Mouse (Mus musculus): ENCODE data around the gene Hivep1. TPM values are rescaled to one million over a fixed set of nuclear protein-coding genes. Genes with fewer than 3 reads are reported as not detected.
A peak's percentile ranks its signal among the peaks of the same experiment; 100 is the strongest.

Hivep1 gene
- total and polyA plus RNA-seq, 2 experiments from 2014 or later = 16.6 to 26.7 TPM

- 0 out of 2 replicates have a peak, but pooled peaks cover 9% of the 10 kb centered on the region for H3K4me1 ChIP-seq (ENCODE audit: insufficient read depth)
- no peaks in the 10 kb centered on the region for H3K9me3 ChIP-seq (ENCODE audit: low read length)
- peak overlapping the region; percentile 90 for H3K4me3 ChIP-seq (ENCODE audit: low read depth, low read length)
- H3K4me2 ChIP-seq (ENCODE audit: low read depth) = peak overlapping the region; percentile 82
- DNase-seq (no peak), ATAC-seq (no peak)
- TF ChIP-seq CTCF (IDR thresholded peaks at IDR 0.05; ENCODE audit: low read depth) = no peak
- 0 out of 2 replicates have a peak, but pooled peaks cover 8% of the 10 kb centered on the region for H3K36me3 ChIP-seq (ENCODE audit: insufficient read depth)
- peak overlapping the region; percentile 89 for H3K9ac ChIP-seq
- 40% methylated on average over 2 of the region's 2 CpGs for WGBS
- H3K27ac ChIP-seq (ENCODE audit: low read depth, low read length) = peak overlapping the region; percentile 93; the same call in 1 of the 2 replicates
- H3K27me3 ChIP-seq (ENCODE audit: insufficient read depth, low read length) = no peaks in the 10 kb centered on the region
Observed at GRCm38 (mm10) chr13:42053656-42054055, 1.8 kb downstream of the Hivep1 start.

- Histone ChIP-seq H3K36me3 (ENCODE audit: insufficient read depth) (peaks cover 10% of the 10 kb centered on the region; the same call in 1 of the 2 replicates), H3K9ac (no peak overlapping the region), H3K27ac (ENCODE audit: low read depth, low read length) (no peak overlapping the region), H3K4me2 (ENCODE audit: low read depth) (no peak overlapping the region), H3K4me1 (ENCODE audit: insufficient read depth) (0 out of 2 replicates have a peak, but pooled peaks cover 9% of the 10 kb centered on the region), H3K27me3 (ENCODE audit: insufficient read depth, low read length) (no peaks in the 10 kb centered on the region), H3K9me3 (ENCODE audit: low read length) (no peaks in the 10 kb centered on the region), H3K4me3 (ENCODE audit: low read depth, low read length) (no peak overlapping the region)
- ATAC-seq (no peak), DNase-seq (no peak)
- no peak for TF ChIP-seq CTCF (IDR thresholded peaks at IDR 0.05; ENCODE audit: low read depth)
- WGBS = 52% methylated on average over 3 of the region's 3 CpGs
Observed at GRCm38 (mm10) chr13:42054138-42054537, 2.3 kb downstream of the Hivep1 start.

DNA sequence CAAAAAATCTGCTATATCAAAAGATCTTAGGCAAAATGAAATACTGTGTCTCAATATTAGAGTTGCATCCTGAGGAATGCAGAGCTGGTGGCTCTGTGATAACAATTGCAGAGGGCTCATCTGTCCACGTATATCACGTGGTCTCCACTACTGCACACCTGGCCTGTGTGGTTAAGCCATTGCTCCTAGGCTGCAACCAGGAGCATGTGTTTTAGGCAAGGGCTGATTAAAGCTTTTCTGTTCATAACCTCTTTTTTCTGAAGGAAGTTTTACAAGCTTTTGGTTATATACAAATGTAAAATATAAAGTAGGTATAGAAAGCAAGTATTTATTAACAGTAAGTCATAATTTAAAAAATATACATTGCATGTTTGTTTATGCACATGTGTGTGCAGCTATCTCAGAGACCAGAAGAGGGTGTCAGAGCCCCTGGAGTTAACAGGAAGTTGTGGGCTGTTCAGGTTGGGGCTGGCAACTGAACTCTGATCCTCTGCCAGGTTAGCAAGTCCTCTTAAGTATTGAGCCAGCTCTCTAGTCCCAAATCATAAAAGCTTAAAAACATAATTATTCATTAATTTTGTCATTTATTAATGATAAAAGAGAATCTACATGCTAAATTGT is 5.0 kb downstream of the Hivep1 start:
- Histone ChIP-seq H3K27me3 (ENCODE audit: insufficient read depth, low read length) (no peaks in the 10 kb centered on the region), H3K27ac (ENCODE audit: low read depth, low read length) (no peak overlapping the region), H3K36me3 (ENCODE audit: insufficient read depth) (peaks cover 15% of the 10 kb centered on the region; the same call in 1 of the 2 replicates), H3K4me3 (ENCODE audit: low read depth, low read length) (no peak overlapping the region), H3K4me1 (ENCODE audit: insufficient read depth) (0 out of 2 replicates have a peak, but pooled peaks cover 5% of the 10 kb centered on the region), H3K9me3 (ENCODE audit: low read length) (no peaks in the 10 kb centered on the region), H3K4me2 (ENCODE audit: low read depth) (no peak overlapping the region), H3K9ac (no peak overlapping the region)
- ATAC-seq (no peak), DNase-seq (no peak)
- TF ChIP-seq CTCF (IDR thresholded peaks at IDR 0.05; ENCODE audit: low read depth) = no peak
- WGBS = 95% methylated on average over 2 of the region's 2 CpGs

DNA sequence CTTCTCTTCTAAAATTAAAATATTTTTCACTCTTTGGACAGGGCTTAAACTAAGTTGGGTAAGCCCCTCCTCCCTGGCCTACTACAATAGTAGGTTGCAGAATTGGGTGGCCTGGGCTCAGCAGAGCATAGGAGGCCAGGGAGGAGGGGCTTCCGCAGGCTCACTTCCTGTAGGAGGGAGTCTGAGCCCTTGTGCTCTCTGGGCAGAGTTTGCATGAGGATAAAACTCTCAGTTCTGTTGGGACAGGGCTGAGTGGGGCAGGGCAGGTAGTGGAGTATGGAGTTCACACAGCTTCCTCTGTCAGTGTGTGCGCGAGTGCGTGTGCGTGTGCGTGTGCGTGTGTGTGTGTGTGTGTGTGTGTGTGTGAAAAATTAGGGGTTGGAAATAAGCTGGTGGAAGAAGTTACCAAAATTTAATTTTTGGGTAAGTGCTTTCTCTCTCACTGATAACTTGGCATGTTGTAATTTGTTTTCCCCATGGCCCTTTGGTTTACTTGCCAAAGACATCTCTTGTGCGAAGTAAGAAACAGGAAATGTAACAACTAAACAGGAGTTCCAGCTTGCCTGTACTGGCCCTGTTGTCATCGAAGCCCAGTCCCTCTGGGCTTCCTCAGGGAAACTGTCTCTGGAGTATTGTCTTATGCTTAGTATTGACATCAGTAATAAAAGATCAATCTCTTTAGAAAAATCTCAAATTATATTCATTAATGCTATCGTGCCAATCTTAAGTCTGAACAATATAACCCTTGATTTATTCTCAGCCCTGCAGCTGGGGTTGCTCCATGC is 9.2 kb downstream of the Hivep1 start:
- Histone ChIP-seq H3K27ac (ENCODE audit: low read depth, low read length) (no peak overlapping the region), H3K4me1 (ENCODE audit: insufficient read depth) (no peaks in the 10 kb centered on the region), H3K27me3 (ENCODE audit: insufficient read depth, low read length) (no peaks in the 10 kb centered on the region), H3K4me3 (ENCODE audit: low read depth, low read length) (no peak overlapping the region), H3K36me3 (ENCODE audit: insufficient read depth) (peaks cover 15% of the 10 kb centered on the region; the same call in 1 of the 2 replicates), H3K9me3 (ENCODE audit: low read length) (no peaks in the 10 kb centered on the region), H3K4me2 (ENCODE audit: low read depth) (no peak overlapping the region), H3K9ac (no peak overlapping the region)
- ATAC-seq (no peak), DNase-seq (no peak)
- 85% methylated on average over 10 of the region's 10 CpGs for WGBS
- no peak for TF ChIP-seq CTCF (IDR thresholded peaks at IDR 0.05; ENCODE audit: low read depth)

DNA sequence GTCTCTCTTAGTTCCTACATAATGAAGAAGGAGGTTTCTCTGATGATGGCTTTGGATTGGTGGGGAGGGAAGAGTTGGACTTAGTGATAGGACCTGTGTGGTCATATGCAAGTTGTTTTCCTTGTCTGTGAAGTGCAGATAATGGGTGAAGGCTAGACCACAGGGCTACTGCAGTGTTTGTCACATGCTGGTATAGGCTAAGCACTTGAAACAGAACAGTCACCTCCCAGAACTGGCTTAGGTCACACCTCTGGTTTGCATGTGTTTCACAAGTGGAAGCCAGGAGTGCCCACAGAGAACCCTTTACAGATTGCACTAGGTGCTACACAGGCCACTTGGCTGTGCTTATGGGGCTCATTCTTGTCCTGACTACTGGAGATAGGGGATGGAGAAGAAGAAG is 12.4 kb downstream of the Hivep1 start:
- Histone ChIP-seq H3K9ac (no peak overlapping the region), H3K27ac (ENCODE audit: low read depth, low read length) (no peak overlapping the region), H3K36me3 (ENCODE audit: insufficient read depth) (peaks cover 4% of the 10 kb centered on the region; the same call in 1 of the 2 replicates), H3K27me3 (ENCODE audit: insufficient read depth, low read length) (no peaks in the 10 kb centered on the region), H3K4me3 (ENCODE audit: low read depth, low read length) (no peak overlapping the region), H3K4me2 (ENCODE audit: low read depth) (no peak overlapping the region), H3K9me3 (ENCODE audit: low read length) (no peaks in the 10 kb centered on the region), H3K4me1 (ENCODE audit: insufficient read depth) (no peaks in the 10 kb centered on the region)
- no peak for TF ChIP-seq CTCF (IDR thresholded peaks at IDR 0.05; ENCODE audit: low read depth)
- DNase-seq = no peak
- no peak for ATAC-seq

DNA sequence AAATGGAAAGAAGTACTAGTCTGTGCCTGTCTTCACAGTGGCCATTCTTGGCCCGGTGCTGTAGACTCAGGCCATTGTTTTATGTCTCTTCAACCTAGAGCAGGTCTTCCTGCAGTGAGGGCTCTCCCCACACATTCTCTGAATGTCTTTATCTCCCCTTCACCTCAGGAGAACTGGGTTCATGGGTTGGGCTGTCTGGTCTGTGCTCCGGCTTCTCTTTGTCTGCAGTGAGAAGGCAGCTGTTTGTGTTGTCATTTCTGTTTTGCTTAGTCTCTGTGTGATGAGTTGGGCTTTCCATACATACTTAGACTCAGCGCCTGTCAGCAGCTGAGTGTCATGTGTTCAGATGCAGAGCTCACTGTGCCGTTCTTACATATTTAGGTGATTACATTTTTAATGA is 18.4 kb downstream of the Hivep1 start:
- Histone ChIP-seq H3K9me3 (ENCODE audit: low read length) (no peaks in the 10 kb centered on the region), H3K27ac (ENCODE audit: low read depth, low read length) (no peak overlapping the region), H3K4me2 (ENCODE audit: low read depth) (no peak overlapping the region), H3K4me3 (ENCODE audit: low read depth, low read length) (no peak overlapping the region), H3K36me3 (ENCODE audit: insufficient read depth) (no peaks in the 10 kb centered on the region), H3K9ac (no peak overlapping the region), H3K27me3 (ENCODE audit: insufficient read depth, low read length) (no peaks in the 10 kb centered on the region), H3K4me1 (ENCODE audit: insufficient read depth) (no peaks in the 10 kb centered on the region)
- TF ChIP-seq CTCF (IDR thresholded peaks at IDR 0.05; ENCODE audit: low read depth) = no peak
- 73% methylated on average over 4 of the region's 4 CpGs for WGBS
- no peak for DNase-seq
- no peak for ATAC-seq

DNA sequence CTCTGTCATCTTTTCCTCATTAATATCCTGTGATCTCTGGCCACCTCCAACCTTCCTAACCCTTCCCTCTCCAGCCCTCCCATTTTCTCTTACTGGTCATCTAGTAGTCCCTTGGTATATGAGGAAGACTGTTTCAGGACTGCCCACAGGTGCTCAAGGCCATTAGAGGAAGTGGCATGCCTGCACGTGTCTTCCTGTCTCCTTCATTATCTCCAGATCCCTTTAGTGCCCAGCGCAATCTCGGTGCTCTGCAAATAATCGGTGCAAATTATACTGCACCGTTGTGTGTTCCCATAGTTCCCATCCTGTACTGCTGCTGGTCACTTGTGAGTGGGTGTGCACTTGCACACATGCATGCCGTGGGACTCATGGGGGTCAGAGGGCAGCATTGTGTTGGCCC is 19.2 kb downstream of the Hivep1 start:
- DNase-seq = no peak
- Histone ChIP-seq H3K4me1 (ENCODE audit: insufficient read depth) (no peaks in the 10 kb centered on the region), H3K4me3 (ENCODE audit: low read depth, low read length) (no peak overlapping the region), H3K9ac (no peak overlapping the region), H3K36me3 (ENCODE audit: insufficient read depth) (no peaks in the 10 kb centered on the region), H3K9me3 (ENCODE audit: low read length) (no peaks in the 10 kb centered on the region), H3K27me3 (ENCODE audit: insufficient read depth, low read length) (no peaks in the 10 kb centered on the region), H3K4me2 (ENCODE audit: low read depth) (no peak overlapping the region), H3K27ac (ENCODE audit: low read depth, low read length) (no peak overlapping the region)
- 91% methylated on average over 6 of the region's 6 CpGs for WGBS
- no peak for ATAC-seq
- TF ChIP-seq CTCF (IDR thresholded peaks at IDR 0.05; ENCODE audit: low read depth) = no peak
